Mouse (Mus musculus): Measurements from ENCODE around the gene Ctnna3. TPM values are rescaled to one million over a fixed set of nuclear protein-coding genes. Genes with fewer than 3 reads are reported as not detected.
A peak's percentile ranks its signal among the peaks of the same experiment; 100 is the strongest.

The Ctnna3 gene
- polyA plus RNA-seq, 1 experiment = 0.17 TPM

- H3K79me2 ChIP-seq (ENCODE audit: control insufficient read depth, insufficient read depth) = no peaks in the 10 kb centered on the region
- peak overlapping the region; percentile 28 for H3ac ChIP-seq (ENCODE audit: control insufficient read depth, insufficient read length)
- TF ChIP-seq E2F4 (IDR thresholded peaks at IDR 0.05; ENCODE audit: insufficient read depth) (peak; percentile 68), REST (IDR thresholded peaks at IDR 0.05; ENCODE audit: insufficient read depth, insufficient read length) (no peak), CEBPB (IDR thresholded peaks at IDR 0.05; ENCODE audit: insufficient read depth, poor library complexity, severe bottlenecking) (0 out of 2 replicates have a peak, but pooled peaks have one; percentile 10), TCF12 (IDR thresholded peaks at IDR 0.05; ENCODE audit: insufficient read depth, poor library complexity, severe bottlenecking) (no peak), TCF3 (IDR thresholded peaks at IDR 0.05; ENCODE audit: insufficient read length, low read depth) (no peak), POLR2A (IDR thresholded peaks at IDR 0.05; ENCODE audit: insufficient read length, low read depth) (no peak), USF1 (IDR thresholded peaks at IDR 0.05; ENCODE audit: low read depth) (no peak), MAX (IDR thresholded peaks at IDR 0.05; ENCODE audit: low read depth) (no peak)
- no peaks in the 10 kb centered on the region for H3K27me3 ChIP-seq (ENCODE audit: control insufficient read depth, insufficient read depth, insufficient read length)
- H3K36me3 ChIP-seq (ENCODE audit: control insufficient read depth, insufficient read depth) = no peaks in the 10 kb centered on the region
- peak overlapping the region; percentile 99 for H3K4me2 ChIP-seq (ENCODE audit: low read depth)
- peak overlapping the region; percentile 70 for H3K4me3 ChIP-seq
Measured at GRCm38 (mm10) chr10:63429380-63429779, 518 bp upstream of the Ctnna3 start.

- H3K79me2 ChIP-seq (ENCODE audit: control insufficient read depth, insufficient read depth) = no peaks in the 10 kb centered on the region
- no peaks in the 10 kb centered on the region for H3K27me3 ChIP-seq (ENCODE audit: control insufficient read depth, insufficient read depth, insufficient read length)
- H3K4me2 ChIP-seq (ENCODE audit: low read depth) = no peak overlapping the region
- TF ChIP-seq TCF12 (IDR thresholded peaks at IDR 0.05; ENCODE audit: insufficient read depth, poor library complexity, severe bottlenecking) (no peak), SRF (IDR thresholded peaks at IDR 0.05; ENCODE audit: control insufficient read depth, insufficient read length, low read depth) (no peak)
- H3K4me3 ChIP-seq = no peak overlapping the region
- no peaks in the 10 kb centered on the region for H3K36me3 ChIP-seq (ENCODE audit: control insufficient read depth, insufficient read depth)
- no peak overlapping the region for H3ac ChIP-seq (ENCODE audit: control insufficient read depth, insufficient read length)
Measured at GRCm38 (mm10) chr10:63431221-63431736, 1.4 kb downstream of the Ctnna3 start.

GRCm38 (mm10) chr10:63432099-63432498 lies 2.2 kb downstream of the Ctnna3 start:
- no peaks in the 10 kb centered on the region for H3K79me2 ChIP-seq (ENCODE audit: control insufficient read depth, insufficient read depth)
- H3K27me3 ChIP-seq (ENCODE audit: control insufficient read depth, insufficient read depth, insufficient read length) = no peaks in the 10 kb centered on the region

GRCm38 (mm10) chr10:63432887-63433286 lies 3.0 kb downstream of the Ctnna3 start:
- TF ChIP-seq MAX (IDR thresholded peaks at IDR 0.05; ENCODE audit: low read depth) (no peak), USF1 (IDR thresholded peaks at IDR 0.05; ENCODE audit: low read depth) (no peak), MYOD1 (IDR thresholded peaks at IDR 0.05; ENCODE audit: control insufficient read depth in 1 of 3, insufficient read length in 2 of 3, low read depth in 2 of 3) (no peak), TCF12 (IDR thresholded peaks at IDR 0.05; ENCODE audit: insufficient read depth, poor library complexity, severe bottlenecking) (no peak), SRF (IDR thresholded peaks at IDR 0.05; ENCODE audit: control insufficient read depth, insufficient read length, low read depth) (no peak)
- H3K4me3 ChIP-seq = no peak overlapping the region

More at GRCm38 (mm10) chr10:63432099-63432498, 2.2 kb downstream of the Ctnna3 start:
- H3K4me2 ChIP-seq (ENCODE audit: low read depth) = no peak overlapping the region
- no peak for TF ChIP-seq USF1 (IDR thresholded peaks at IDR 0.05; ENCODE audit: low read depth)
- no peak for TF ChIP-seq SRF (IDR thresholded peaks at IDR 0.05; ENCODE audit: control insufficient read depth, insufficient read length, low read depth)
- TF ChIP-seq TCF12 (IDR thresholded peaks at IDR 0.05; ENCODE audit: insufficient read depth, poor library complexity, severe bottlenecking) = no peak
- TF ChIP-seq MYOG (IDR thresholded peaks at IDR 0.05; ENCODE audit: control insufficient read depth in 1 of 3, insufficient read depth in 1 of 3, insufficient read length in 2 of 3, low read depth in 2 of 3) = no peak
- no peak for TF ChIP-seq MAX (IDR thresholded peaks at IDR 0.05; ENCODE audit: low read depth)
- TF ChIP-seq E2F4 (IDR thresholded peaks at IDR 0.05; ENCODE audit: insufficient read depth) = no peak
- TF ChIP-seq TCF3 (IDR thresholded peaks at IDR 0.05; ENCODE audit: insufficient read length, low read depth) = no peak
- no peak for TF ChIP-seq POLR2A (IDR thresholded peaks at IDR 0.05; ENCODE audit: insufficient read length, low read depth)
- TF ChIP-seq REST (IDR thresholded peaks at IDR 0.05; ENCODE audit: insufficient read depth, insufficient read length) = no peak
- no peak for TF ChIP-seq POLR2AphosphoS2 (IDR thresholded peaks at IDR 0.05; ENCODE audit: insufficient read length, low read depth)
- TF ChIP-seq MYOD1 (IDR thresholded peaks at IDR 0.05; ENCODE audit: control insufficient read depth in 1 of 3, insufficient read length in 2 of 3, low read depth in 2 of 3) = no peak
- no peak for TF ChIP-seq CEBPB (IDR thresholded peaks at IDR 0.05; ENCODE audit: insufficient read depth, poor library complexity, severe bottlenecking)
- no peak overlapping the region for H3K4me3 ChIP-seq
- no peak overlapping the region for H3ac ChIP-seq (ENCODE audit: control insufficient read depth, insufficient read length)
- no peaks in the 10 kb centered on the region for H3K36me3 ChIP-seq (ENCODE audit: control insufficient read depth, insufficient read depth)

GRCm38 (mm10) chr10:63438736-63439262 lies 8.9 kb downstream of the Ctnna3 start:
- Histone ChIP-seq H3K36me3 (ENCODE audit: control insufficient read depth, insufficient read depth) (no peaks in the 10 kb centered on the region), H3K79me2 (ENCODE audit: control insufficient read depth, insufficient read depth) (no peaks in the 10 kb centered on the region), H3K4me2 (ENCODE audit: low read depth) (no peak overlapping the region), H3K27me3 (ENCODE audit: control insufficient read depth, insufficient read depth, insufficient read length) (no peaks in the 10 kb centered on the region), H3K4me3 (no peak overlapping the region), H3ac (ENCODE audit: control insufficient read depth, insufficient read length) (no peak overlapping the region)
- TF ChIP-seq POLR2A (IDR thresholded peaks at IDR 0.05; ENCODE audit: insufficient read length, low read depth) = no peak
- no peak for TF ChIP-seq TCF3 (IDR thresholded peaks at IDR 0.05; ENCODE audit: insufficient read length, low read depth)
- TF ChIP-seq MYOG (IDR thresholded peaks at IDR 0.05; ENCODE audit: control insufficient read depth in 1 of 3, insufficient read depth in 1 of 3, insufficient read length in 2 of 3, low read depth in 2 of 3) = no peak
- no peak for TF ChIP-seq CEBPB (IDR thresholded peaks at IDR 0.05; ENCODE audit: insufficient read depth, poor library complexity, severe bottlenecking)
- no peak for TF ChIP-seq USF1 (IDR thresholded peaks at IDR 0.05; ENCODE audit: low read depth)
- TF ChIP-seq TCF12 (IDR thresholded peaks at IDR 0.05; ENCODE audit: insufficient read depth, poor library complexity, severe bottlenecking) = no peak

More at GRCm38 (mm10) chr10:63432887-63433286, 3.0 kb downstream of the Ctnna3 start:
- Histone ChIP-seq H3K27me3 (ENCODE audit: control insufficient read depth, insufficient read depth, insufficient read length) (no peaks in the 10 kb centered on the region), H3K79me2 (ENCODE audit: control insufficient read depth, insufficient read depth) (no peaks in the 10 kb centered on the region), H3K36me3 (ENCODE audit: control insufficient read depth, insufficient read depth) (no peaks in the 10 kb centered on the region), H3ac (ENCODE audit: control insufficient read depth, insufficient read length) (no peak overlapping the region), H3K4me2 (ENCODE audit: low read depth) (no peak overlapping the region)

All from myocyte (in vitro differentiated cells).